Mouse (Mus musculus) lung, postnatal 4 days (tissue): ENCODE measurements around the gene Dclk3.
A peak's percentile ranks its signal among the peaks of the same experiment; 100 is the strongest.

ENCODE experiments used
- DNase-seq, 2 experiments: peaks; one replicate each; pipeline ENCODE4 v3.0.0; 2021

The Dclk3 gene

DNA sequence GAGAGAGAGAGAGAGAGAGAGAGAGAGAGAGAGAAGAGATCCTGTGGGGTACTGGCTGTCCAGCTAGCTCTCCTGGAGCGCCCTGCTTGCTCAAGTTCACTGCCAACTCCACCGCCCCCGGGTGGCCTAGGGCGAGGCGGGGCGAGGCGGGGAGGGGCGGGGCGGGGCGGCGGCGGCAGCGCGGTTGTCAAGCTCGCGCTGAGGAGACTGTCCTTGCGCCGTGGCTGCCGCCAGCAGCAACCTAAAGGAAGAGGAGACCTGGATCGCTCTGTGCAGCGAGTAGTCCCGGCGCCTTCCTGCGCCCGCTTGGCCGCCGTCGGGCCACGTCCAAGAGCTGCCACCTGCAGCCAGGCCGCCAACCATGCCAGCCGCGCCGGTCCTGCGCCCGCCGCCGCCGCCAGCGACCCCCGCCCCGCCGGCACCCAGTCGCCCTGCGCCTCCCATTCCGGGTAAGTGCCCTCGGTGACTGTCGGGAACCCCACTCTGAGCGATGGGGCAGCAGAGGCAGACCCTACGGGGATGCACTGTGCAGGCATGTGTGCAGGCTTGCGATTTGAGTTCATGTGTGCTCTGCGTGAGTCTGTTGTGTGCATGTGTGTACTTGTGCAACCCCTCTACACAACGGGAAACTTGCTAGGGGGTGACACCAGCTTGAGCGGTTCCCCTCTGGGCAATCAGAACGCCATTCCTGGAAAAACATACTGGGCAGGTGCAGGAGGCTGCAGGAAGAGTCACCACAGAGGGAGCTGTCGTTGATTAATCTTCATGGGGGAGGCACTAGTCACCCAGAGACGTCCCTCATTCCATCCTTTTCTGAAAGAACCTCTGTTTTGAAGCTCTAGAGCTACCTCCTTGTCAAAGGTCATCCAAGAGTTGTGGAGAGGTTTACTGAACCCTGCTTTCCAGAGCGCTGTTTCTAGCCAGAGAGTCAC lies at the start of gene Dclk3:
Gene Dclk3 (plus strand): TSS at position 178 of the 932 bp plus-strand sequence.
- peak; percentile 31 to 36 for DNase-seq

GRCm38 (mm10) chr9:111390016-111390415 lies 48.9 kb upstream of the Dclk3 start:
- peak; percentile 13 to 54 for DNase-seq

GRCm38 (mm10) chr9:111391036-111391435 lies 47.8 kb upstream of the Dclk3 start:
- no peak for DNase-seq

DNA sequence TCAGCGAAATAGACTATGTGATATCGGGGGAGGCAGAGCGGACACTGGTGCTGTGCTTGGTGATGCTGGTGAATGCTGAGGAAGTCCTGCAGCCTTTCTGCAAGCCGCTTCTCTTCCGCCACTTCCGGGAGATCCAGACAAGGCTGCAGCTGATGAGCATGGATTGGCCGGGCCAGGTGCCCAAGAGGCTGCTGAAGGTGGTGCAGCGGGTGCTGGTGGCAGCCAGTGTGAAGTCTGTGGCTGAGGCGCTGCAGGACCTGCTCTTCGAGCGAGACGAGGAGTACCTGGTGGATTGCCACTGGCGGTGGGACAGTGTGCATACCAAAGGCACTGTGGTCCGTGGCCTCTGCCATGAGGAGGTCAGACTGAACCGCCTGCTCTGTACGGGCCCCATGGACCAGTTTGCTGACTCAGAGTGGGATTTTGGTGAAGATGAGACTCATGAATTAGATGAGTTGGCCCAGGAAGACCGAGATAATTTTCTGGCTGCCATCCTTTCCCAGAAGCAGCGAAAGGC lies 46.9 kb upstream of the Dclk3 start:
- DNase-seq: no peak

DNA sequence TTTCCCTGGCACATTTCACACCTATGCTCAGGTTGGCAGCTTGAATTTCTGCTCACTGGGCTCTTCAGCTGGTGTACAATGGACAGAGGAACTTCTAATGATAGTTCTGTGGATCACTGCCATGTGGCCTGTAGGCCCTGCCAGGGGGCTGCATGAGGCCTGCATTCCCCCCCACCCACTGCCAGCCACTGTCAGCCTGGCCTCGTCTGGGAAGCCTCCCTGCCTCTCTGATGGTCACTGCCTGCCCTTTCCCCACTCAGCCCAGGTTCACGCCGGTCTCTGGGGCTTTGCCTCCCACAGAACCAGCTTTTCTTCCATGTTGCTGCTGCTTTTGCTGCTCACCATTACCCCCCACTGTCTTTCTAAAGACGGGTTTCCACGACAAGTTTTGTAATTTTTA lies 43.6 kb upstream of the Dclk3 start:
- DNase-seq: no peak

DNA sequence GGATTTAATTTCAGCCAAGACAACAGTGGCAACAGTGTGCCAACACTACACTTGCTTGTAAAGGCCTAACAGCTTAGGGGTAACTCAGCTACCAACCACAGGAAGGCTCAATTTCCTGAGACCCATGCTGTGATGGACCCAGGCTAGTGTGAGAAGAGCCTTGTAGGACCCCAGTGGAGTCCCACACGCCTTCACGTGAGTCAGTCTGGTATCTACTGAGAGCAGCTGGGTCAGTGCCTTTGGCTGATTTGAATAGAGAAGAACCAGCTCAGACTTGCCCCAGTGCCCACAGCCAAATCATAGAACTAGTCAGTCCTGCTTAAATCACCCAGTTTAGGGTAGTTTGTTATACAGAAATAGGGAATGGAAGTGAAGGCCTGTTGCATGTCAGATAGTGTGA lies 40.8 kb upstream of the Dclk3 start:
- DNase-seq: no peak

GRCm38 (mm10) chr9:111400089-111400488 lies 38.8 kb upstream of the Dclk3 start:
- no peak for DNase-seq

GRCm38 (mm10) chr9:111403159-111403558 lies 35.7 kb upstream of the Dclk3 start:
- DNase-seq: no peak

DNA sequence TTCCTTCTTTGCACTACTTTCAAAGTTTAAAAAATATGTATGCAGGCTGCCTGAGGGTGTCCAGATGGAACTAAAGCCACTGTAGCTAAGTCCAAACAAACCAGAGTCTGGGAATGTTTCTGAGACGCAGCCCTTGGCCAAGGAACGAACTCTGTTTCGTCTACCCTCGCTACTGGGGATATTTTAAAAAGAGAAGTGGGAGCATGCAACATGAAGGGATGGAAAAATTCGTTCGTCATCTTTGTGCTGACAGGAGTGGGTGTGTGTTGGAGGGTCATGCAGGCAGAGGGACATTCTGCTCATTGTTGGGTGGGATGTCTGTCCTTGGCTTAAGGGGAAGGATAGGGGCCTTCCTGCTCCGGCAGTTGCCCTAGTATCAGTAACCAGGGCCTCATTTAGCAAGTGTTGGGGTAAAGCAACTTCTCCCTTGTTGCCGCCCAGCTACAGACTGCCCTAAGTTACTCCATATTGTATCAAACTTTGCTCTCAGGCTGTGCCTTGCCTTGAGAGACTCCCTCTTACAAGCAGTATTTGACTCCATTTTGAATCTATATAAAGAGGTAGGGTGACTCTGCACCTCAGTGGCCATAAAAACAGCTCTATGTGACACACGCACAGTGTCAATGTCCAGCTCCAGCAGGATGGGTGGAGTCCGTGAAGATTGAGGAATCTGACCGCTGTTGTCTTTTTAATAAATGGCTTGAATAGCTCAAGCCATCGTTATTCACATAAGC lies 34.4 kb upstream of the Dclk3 start:
- DNase-seq: no peak

DNA sequence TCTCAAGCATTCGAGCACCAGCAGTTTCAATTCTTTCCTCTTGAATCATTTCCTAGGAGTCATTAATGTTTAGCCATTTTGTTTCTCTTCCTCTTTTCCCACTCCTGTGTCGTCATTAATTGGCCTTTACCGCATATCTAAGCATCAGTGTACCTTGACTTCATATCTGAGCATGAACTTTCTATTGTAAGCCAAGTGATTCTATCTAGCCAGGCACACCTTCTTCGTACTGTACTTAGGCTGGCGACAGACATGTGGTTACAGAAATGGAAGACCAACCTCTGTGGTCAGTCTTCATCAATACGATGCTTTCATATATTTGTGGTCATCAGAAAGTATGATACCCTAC lies 33.8 kb upstream of the Dclk3 start:
- DNase-seq: no peak

DNA sequence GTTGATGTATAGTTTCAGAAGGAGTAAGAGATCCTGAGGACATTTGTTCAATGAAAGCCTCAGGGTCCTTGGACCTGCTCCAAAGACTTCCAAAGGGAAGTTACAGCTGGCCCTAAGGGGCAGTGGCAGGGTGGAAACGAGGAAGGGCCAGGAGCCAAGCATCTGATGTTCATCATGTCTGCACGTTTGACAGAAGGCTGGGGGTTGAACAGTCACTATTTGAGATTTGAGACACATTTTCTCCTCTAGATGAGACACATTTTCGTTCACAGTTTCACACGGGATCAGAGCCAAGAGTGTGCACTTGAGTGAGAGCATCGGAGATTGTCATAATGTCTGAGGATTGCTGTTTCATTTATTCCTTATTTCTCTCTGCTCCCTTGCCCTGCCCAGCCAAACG lies 30.9 kb upstream of the Dclk3 start:
- DNase-seq: peak; percentile 37 to 72

DNA sequence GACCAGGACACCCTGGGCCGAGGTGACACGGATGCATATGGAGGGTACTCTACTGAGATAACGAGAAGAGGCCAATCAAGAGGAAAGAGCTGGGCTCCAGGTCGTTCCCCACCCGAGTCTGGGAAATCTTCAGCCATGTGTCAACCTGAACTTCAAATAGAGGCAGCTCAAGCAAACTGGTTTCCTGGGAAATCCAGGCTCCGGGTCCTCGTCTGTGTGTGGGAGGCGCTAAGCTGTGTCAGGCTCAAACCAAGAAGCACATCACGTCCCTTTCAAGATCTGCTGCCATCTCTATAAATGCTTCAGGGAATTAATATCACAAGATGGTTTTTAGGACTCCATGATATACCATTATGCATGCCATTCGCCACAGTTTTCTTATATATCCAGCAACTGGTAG lies 30.5 kb upstream of the Dclk3 start:
- no peak for DNase-seq

- DNase-seq: no peak
These were observed 26.3 kb upstream of the Dclk3 start for GRCm38 (mm10) chr9:111412471-111413160.

DNA sequence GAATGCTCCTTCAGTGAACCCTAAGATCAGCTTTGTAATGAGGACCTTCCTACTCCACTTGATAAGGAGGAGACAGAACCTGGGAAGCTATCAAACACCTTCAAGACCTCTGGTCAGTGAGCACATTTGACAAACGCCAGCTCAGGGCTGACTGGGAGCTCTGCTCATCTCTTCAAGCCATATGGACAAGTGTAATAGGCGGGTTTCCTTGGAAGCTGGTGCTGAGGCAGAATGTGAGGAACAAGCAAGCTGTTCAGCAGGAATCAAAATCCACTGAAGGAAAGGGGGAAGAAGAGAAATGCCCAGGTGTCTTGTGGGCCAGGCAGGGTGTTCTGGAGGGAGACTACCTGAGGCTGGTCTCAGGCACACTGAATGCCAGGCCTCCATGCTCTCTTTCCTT lies 17.0 kb upstream of the Dclk3 start:
- DNase-seq: no peak

DNA sequence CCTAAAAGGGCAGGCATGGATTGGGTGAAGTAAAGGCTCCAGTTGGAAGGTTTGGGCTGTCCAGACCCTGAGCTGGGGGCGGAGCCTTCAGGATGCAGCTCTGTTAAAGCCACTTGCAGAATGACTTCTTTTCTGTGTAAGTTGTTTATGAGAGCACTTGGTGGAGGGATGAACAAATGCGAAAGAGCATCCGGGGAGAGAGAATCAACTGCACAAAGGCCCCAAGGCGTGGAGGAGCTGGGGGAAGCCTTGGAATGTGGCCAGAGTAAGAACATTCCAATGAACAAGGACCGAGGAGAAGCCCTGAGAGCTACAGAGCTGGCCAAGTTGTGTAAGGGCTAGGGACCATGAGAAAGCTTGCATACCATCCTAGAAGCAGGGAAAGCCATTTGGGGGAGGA lies 16.3 kb upstream of the Dclk3 start:
- DNase-seq: peak in 1 of 2 experiments; percentile 29

DNA sequence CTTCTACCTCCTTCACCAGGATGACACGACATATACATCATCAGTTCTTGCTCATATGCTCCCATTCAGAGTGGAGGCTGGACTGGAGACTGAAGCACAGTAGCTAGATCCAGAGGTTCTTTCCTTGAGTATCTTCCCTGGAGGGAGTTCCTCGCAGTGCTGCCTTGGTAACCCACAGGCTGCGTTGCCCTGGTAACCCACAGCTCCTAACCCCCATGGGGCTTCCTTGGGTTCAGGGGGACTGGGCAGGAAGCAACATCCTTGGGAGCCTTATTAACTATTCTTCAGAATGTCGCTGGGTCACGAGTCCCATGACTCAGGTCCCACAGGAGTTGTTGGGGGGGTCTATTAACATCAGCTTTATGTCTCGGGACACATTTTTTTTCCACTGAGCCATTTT lies 13.8 kb upstream of the Dclk3 start:
- DNase-seq: peak; percentile 9 to 61

DNA sequence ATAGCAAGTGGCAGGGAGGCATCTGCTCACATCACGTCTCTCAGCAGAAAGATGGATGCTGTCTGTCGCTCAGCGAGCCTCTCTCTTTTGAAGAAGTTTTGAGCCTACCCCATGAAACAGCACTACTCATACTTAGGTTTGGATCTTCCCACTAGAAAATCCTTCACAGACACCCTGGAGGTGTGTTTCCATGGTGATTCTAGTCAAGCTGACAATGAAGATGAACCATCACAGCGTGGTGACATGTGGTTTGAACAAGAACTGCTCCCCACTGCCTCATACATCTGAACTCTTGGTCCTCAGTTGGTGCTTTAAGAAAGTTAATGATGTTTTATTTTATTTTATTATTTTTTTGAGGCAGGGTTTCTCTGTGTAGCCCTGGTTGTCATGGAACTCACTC lies 12.9 kb upstream of the Dclk3 start:
- DNase-seq: no peak

- DNase-seq: no peak
These were observed 10.9 kb upstream of the Dclk3 start for GRCm38 (mm10) chr9:111427891-111428555.

GRCm38 (mm10) chr9:111428698-111429362 lies 10.1 kb upstream of the Dclk3 start:
- peak; percentile 19 to 56 for DNase-seq

DNA sequence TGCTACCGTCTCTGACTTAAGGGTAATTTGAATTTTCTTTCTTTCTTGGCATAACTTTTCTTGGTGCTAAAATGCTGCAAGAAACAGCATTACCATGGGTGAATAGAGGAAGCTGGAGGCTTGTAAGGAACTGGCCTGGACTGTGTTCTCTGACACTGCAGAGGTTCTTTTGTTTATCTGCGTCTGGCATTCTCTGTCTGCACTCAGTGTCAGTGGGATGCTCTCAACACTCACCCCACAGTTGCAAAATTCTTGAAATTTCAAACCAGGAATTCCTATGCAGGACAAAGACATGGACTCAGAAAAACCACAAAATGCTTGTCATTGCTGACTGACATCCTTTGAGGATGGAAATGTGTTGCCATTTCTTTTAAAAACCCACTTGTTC lies 9.5 kb upstream of the Dclk3 start:
- DNase-seq: no peak

GRCm38 (mm10) chr9:111435429-111435828 lies 3.5 kb upstream of the Dclk3 start:
- DNase-seq: no peak

DNA sequence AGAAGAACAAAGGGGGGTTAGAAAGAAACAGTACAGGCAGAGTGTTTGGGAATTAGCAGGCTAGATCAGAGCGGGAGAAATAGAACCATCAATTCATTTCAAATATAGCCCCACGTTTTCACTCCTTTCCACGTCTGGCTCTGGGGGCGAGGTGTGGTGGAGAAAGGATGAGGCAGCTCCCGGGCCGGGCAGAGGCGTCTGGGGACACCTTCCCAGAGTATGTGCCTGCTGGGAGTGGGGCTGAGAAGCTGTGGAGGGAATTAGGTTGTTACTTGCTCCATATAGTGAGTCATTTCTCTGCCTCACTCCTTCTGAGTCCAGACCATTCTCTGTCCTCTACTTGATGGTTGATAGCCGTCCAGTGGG lies 938 bp downstream of the Dclk3 start:
- no peak for DNase-seq
